Mouse (Mus musculus): ENCODE results near the gene Olfr157. TPM values are rescaled to one million over a fixed set of nuclear protein-coding genes. Genes with fewer than 3 reads are reported as not detected.

Olfr157 gene
- total and polyA plus RNA-seq, 3 experiments = 0.01 TPM; not detected in 2

DNA sequence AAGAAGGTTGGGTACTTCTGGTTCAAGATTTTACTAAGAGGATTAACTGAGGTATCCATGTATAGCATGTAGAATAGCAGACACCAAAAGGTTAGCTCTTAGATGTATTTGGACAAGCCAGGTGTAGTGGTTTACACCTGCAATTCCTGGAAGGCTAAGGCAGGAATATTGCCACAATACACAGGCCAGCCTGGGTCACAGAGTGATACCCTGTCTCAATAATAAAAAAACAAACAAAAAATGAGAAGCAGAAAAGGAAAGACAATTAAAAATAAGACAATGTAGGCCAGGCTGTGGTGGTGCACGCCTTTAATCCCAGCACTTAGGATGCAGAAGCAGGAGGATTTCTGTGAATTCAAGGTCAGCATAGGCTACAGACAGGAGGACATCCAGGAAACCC is 37.2 kb upstream of the Olfr157 start:
- H3K4me1 ChIP-seq (ENCODE audit: control insufficient read depth in 1 of 2, insufficient read depth in 2 of 2, low read length in 2 of 2) = no peaks in the 10 kb centered on the region; a peak in 2 of 4 replicates
- no peak overlapping the region for H3K27ac ChIP-seq (ENCODE audit: control insufficient read depth, low read depth, low read length)
- no peak overlapping the region for H3K9ac ChIP-seq (ENCODE audit: control insufficient read depth, low read depth, low read length, poor library complexity, severe bottlenecking)
- H3K4me3 ChIP-seq (ENCODE audit: control insufficient read depth in 1 of 2, insufficient read depth in 1 of 2, low read depth in 2 of 2, low read length in 2 of 2) = no peak overlapping the region
- no peaks in the 10 kb centered on the region; the same call in 1 of the 2 replicates for H3K79me2 ChIP-seq (ENCODE audit: control insufficient read depth, insufficient read depth, low read length, poor library complexity)
- peaks cover under 1 to 2% of the 10 kb centered on the region in 2 experiments for H3K27me3 ChIP-seq (ENCODE audit: control insufficient read depth in 1 of 2, insufficient read depth in 2 of 2, low read length in 2 of 2)
- H3K36me3 ChIP-seq (ENCODE audit: control insufficient read depth in 1 of 2, insufficient read depth in 2 of 2, low read length in 2 of 2) = no peaks in the 10 kb centered on the region; a peak in 1 of 4 replicates
- no peaks in the 10 kb centered on the region for H3K9me3 ChIP-seq (replicated peaks; ENCODE audit: insufficient read depth, low read length)
- TF ChIP-seq RCOR1 (IDR thresholded peaks at IDR 0.05; ENCODE audit: low read depth, low read length) (no peak), CTCF (IDR thresholded peaks at IDR 0.05 in 2 of 3, conservative IDR thresholded peaks at IDR 0.05 in 1 of 3; ENCODE audit: control insufficient read depth in 1 of 3, insufficient read depth in 1 of 3, low read depth in 2 of 3, low read length in 3 of 3, poor library complexity in 1 of 3, severe bottlenecking in 1 of 3) (no peak), KAT2A (conservative IDR thresholded peaks at IDR 0.05; ENCODE audit: low read depth, low read length) (no peak), SIN3A (IDR thresholded peaks at IDR 0.05; ENCODE audit: low read length) (no peak)
- no peak for DNase-seq (ENCODE audit: low read depth, low spot score)

DNA sequence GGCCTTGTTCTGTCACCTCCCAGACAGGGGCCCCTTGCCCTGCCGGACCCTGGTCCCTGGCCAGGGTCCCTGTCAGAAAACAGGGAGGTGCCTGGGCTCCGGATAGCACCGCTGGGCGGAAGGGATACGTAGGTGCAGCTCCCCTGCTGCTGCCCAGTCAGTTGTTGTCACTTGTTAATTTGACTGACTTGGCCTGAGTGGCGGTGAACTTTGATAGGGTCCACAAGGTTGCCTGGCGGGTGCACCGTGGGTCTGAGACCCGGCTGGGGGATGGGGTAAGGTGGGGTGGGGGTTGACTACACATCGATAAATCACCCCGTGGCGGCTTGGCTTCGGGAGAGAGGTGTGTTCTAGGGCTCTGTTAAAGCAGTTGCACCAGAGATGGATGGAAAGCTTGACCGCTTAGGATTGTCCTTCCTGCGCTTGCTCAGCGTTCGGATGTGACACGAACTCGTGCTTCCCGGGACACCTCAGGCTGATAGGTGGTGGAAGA is 36.0 kb upstream of the Olfr157 start:
- no peaks in the 10 kb centered on the region; a peak in 2 of 4 replicates for H3K4me1 ChIP-seq (ENCODE audit: control insufficient read depth in 1 of 2, insufficient read depth in 2 of 2, low read length in 2 of 2)
- H3K79me2 ChIP-seq (ENCODE audit: control insufficient read depth, insufficient read depth, low read length, poor library complexity) = no peaks in the 10 kb centered on the region; the same call in 1 of the 2 replicates
- H3K9me3 ChIP-seq (replicated peaks; ENCODE audit: insufficient read depth, low read length) = no peaks in the 10 kb centered on the region
- H3K36me3 ChIP-seq (ENCODE audit: control insufficient read depth in 1 of 2, insufficient read depth in 2 of 2, low read length in 2 of 2) = no peaks in the 10 kb centered on the region; a peak in 1 of 4 replicates
- H3K27ac ChIP-seq (ENCODE audit: control insufficient read depth, low read depth, low read length) = no peak overlapping the region
- peaks cover 2 to 6% of the 10 kb centered on the region in 2 experiments for H3K27me3 ChIP-seq (ENCODE audit: control insufficient read depth in 1 of 2, insufficient read depth in 2 of 2, low read length in 2 of 2)
- peak overlapping the region; percentile 58 for H3K9ac ChIP-seq (ENCODE audit: control insufficient read depth, low read depth, low read length, poor library complexity, severe bottlenecking)
- peak overlapping the region; percentile 83 to 87 for H3K4me3 ChIP-seq (ENCODE audit: control insufficient read depth in 1 of 2, insufficient read depth in 1 of 2, low read depth in 2 of 2, low read length in 2 of 2)
- DNase-seq (ENCODE audit: low read depth, low spot score) = no peak
- TF ChIP-seq JUND (IDR thresholded peaks at IDR 0.05; ENCODE audit: low read depth, low read length) (no peak), MEF2A (IDR thresholded peaks at IDR 0.05; ENCODE audit: extremely low read depth, insufficient replicate concordance, low read depth, low read length, poor library complexity, severe bottlenecking) (no peak), ZNF384 (IDR thresholded peaks at IDR 0.05; ENCODE audit: low read depth, low read length) (no peak), SMC3 (IDR thresholded peaks at IDR 0.05; ENCODE audit: low read depth, low read length) (no peak), GATA1 (IDR thresholded peaks at IDR 0.05; ENCODE audit: low read depth, low read length) (no peak), EP300 (IDR thresholded peaks at IDR 0.05; ENCODE audit: low read depth in 1 of 2, low read length in 2 of 2) (no peak), ETS1 (IDR thresholded peaks at IDR 0.05; ENCODE audit: low read depth, low read length) (no peak), MXI1 (IDR thresholded peaks at IDR 0.05; ENCODE audit: low read depth, low read length) (no peak), TCF12 (IDR thresholded peaks at IDR 0.05; ENCODE audit: low read depth, low read length) (no peak), MYC (IDR thresholded peaks at IDR 0.05; ENCODE audit: low read depth, low read length) (no peak), ZKSCAN1 (IDR thresholded peaks at IDR 0.05; ENCODE audit: low read depth, low read length) (no peak)
